ENCODE assay signal across 26 mouse cellular contexts in genomic region chr3:90357959-90358358, GRCm38 (mm10).
"Had no signal": no experiment of that assay in that cellular context is flagged by ENCODE, and none has a peak within 500 bp of the region (broad histone marks: within the 10 kb centered on the region; RNA-seq: fewer than 3 reads in every experiment).

No protein-coding gene starts in this region.

- ATAC-seq: forebrain, embryonic 13.5 days; forebrain, embryonic 14.5 days; forebrain, embryonic 15.5 days; forebrain, embryonic 16.5 days; forebrain, postnatal 0 days had no signal

- H3K27ac ChIP-seq: embryonic facial prominence, embryonic 10.5 days; embryonic facial prominence, embryonic 12.5 days; embryonic facial prominence, embryonic 13.5 days; embryonic facial prominence, embryonic 15.5 days; forebrain, embryonic 10.5 days; forebrain, embryonic 12.5 days; forebrain, embryonic 13.5 days; forebrain, embryonic 15.5 days; gastrocnemius, adult 2 months had no signal

- H3K4me2 ChIP-seq: embryonic facial prominence, embryonic 12.5 days; embryonic facial prominence, embryonic 13.5 days; embryonic facial prominence, embryonic 15.5 days; forebrain, embryonic 12.5 days; forebrain, embryonic 13.5 days; forebrain, embryonic 15.5 days had no signal

- H3K9me3 ChIP-seq: embryonic facial prominence, embryonic 10.5 days; embryonic facial prominence, embryonic 12.5 days; embryonic facial prominence, embryonic 13.5 days; embryonic facial prominence, embryonic 15.5 days; forebrain, embryonic 10.5 days; forebrain, embryonic 12.5 days; forebrain, embryonic 13.5 days; forebrain, embryonic 15.5 days had no signal

- H3K9ac ChIP-seq: embryonic facial prominence, embryonic 12.5 days; embryonic facial prominence, embryonic 13.5 days; embryonic facial prominence, embryonic 15.5 days; forebrain, embryonic 12.5 days; forebrain, embryonic 13.5 days; forebrain, embryonic 15.5 days; forebrain, postnatal 0 days had no signal

- H3K27me3 ChIP-seq: embryonic facial prominence, embryonic 12.5 days; embryonic facial prominence, embryonic 13.5 days; embryonic facial prominence, embryonic 15.5 days; forebrain, embryonic 12.5 days; forebrain, embryonic 13.5 days; forebrain, embryonic 15.5 days had no signal

- DNase-seq: cerebellum, adult 8-10 months; cerebellum, adult 9-10 months; cerebellum, adult 9-11 months; cerebellum, postnatal 10 days; cerebellum, postnatal 14 days; cerebellum, postnatal 25 days; cerebellum, postnatal 36 days; embryo, embryonic 11 days; forebrain, postnatal 0 days; gastrocnemius, adult 2 months; gastrocnemius, postnatal 10 days; gastrocnemius, postnatal 14 days; gastrocnemius, postnatal 25 days; gastrocnemius, postnatal 36 days; heart, adult 18-20 months had no signal

- H3K4me1 ChIP-seq: embryonic facial prominence, embryonic 10.5 days; embryonic facial prominence, embryonic 12.5 days; embryonic facial prominence, embryonic 13.5 days; embryonic facial prominence, embryonic 15.5 days; forebrain, embryonic 10.5 days; forebrain, embryonic 12.5 days; forebrain, embryonic 13.5 days; forebrain, embryonic 15.5 days had no signal

- H3K4me3 ChIP-seq: embryonic facial prominence, embryonic 10.5 days; embryonic facial prominence, embryonic 12.5 days; embryonic facial prominence, embryonic 13.5 days; embryonic facial prominence, embryonic 15.5 days; erythroblast, embryonic 14.5 days; forebrain, embryonic 10.5 days; forebrain, embryonic 12.5 days; forebrain, embryonic 13.5 days; forebrain, embryonic 15.5 days; gastrocnemius, adult 2 months had no signal
